Mouse (Mus musculus) layer of hippocampus, postnatal 25 days (tissue): ENCODE data around the gene Notch2. TPM values are rescaled to one million over a fixed set of nuclear protein-coding genes. Genes with fewer than 3 reads are reported as not detected.

Experiments
- DNase-seq, 2 experiments: peaks; one replicate each; pipeline ENCODE4 v3.0.0; 2022; ENCODE audit warnings: mixed read lengths in 2 of 2, low spot score in 1 of 2; ENCODE audit errors: extremely low spot score in 1 of 2
- total RNA-seq, 2 experiments: library from RNA; stranded (reverse); gene quantifications; 2 replicates each; pipeline ENCODE4 v1.2.3; 2021

The Notch2 gene
- total RNA-seq, 2 experiments from 2014 or later = 20.2 to 24.7 TPM

GRCm38 (mm10) chr3:98025921-98026880 lies 12.9 kb downstream of the Notch2 start:
- DNase-seq = no peak

GRCm38 (mm10) chr3:98027371-98027774 lies 14.0 kb downstream of the Notch2 start:
- no peak for DNase-seq

DNA sequence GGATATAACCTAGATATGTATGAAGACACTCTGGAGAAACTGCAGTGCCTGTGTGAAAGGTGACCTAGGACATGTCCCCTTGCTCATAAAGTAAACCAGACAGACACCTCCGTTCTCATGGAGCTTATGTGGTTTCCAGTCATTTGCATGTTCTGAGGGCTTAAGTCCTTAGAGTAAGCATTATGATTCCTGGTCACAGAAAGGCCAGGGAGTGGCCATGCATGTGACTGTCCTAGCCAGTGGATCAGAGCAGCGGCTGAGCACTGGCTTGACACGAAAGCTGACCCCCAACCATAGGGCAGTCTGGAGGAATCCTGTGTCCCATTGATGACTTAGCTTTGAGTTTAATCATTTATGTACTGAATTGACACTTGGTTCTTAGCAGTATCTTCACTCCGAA lies 14.7 kb downstream of the Notch2 start:
- DNase-seq = no peak

GRCm38 (mm10) chr3:98028936-98029335 lies 15.6 kb downstream of the Notch2 start:
- DNase-seq = no peak

DNA sequence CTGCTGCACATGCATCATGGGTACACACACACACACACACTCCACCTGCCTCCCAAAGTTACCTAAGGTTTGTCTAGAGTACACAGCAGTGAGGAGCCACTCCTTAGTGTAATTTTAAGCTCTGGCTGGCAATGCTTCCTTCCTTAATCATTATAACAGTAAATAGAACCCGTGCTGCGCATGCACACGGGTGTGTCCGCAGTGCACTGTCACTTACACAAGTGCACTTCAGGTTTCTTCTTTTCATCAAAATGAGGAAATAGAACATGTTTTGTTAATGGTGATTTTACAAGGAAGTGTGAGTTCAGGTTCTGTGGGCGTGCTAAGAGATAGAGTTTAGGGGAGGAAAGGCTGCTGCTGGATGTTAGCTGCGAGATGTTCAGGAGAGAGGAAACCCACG lies 17.8 kb downstream of the Notch2 start:
- no peak for DNase-seq

DNA sequence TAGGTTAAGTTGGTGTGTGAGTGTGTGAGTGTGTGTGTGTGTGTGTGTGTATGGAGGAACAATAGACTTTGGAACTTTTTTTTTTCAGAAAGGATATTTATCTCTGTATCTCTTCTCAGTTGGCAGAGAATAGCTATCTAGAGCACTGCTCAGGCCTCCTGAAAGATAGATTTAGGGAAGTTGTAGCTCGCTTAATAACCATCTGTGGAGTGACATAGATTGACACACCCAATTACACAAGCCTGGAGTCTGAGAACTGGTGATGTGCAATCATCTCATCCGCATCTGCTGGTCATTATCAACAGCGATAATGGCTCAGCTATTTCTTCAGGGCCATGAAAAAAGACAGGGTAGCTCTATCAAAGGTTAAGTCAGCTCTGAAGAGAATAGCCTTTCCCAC lies 18.9 kb downstream of the Notch2 start:
- DNase-seq = no peak

DNA sequence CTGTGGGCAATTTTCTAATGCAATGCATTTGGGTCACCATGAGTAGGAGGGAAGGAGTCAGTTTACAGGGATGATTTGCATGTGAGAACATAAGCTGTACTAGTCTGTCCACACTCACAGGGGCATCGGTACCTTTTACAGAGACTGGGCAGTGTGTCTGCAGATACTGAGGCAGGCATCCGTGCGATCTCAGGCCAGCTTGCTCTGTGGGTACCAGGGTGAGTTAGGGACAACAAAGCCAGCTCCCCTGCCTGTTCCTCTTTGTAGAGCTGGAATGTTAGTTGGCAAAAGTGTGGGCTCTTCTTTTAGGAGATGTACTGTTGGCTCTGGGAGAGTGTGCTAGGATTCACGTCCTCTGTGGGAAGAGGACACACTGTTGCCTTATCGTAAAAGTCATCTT lies 19.6 kb downstream of the Notch2 start:
- no peak for DNase-seq

DNA sequence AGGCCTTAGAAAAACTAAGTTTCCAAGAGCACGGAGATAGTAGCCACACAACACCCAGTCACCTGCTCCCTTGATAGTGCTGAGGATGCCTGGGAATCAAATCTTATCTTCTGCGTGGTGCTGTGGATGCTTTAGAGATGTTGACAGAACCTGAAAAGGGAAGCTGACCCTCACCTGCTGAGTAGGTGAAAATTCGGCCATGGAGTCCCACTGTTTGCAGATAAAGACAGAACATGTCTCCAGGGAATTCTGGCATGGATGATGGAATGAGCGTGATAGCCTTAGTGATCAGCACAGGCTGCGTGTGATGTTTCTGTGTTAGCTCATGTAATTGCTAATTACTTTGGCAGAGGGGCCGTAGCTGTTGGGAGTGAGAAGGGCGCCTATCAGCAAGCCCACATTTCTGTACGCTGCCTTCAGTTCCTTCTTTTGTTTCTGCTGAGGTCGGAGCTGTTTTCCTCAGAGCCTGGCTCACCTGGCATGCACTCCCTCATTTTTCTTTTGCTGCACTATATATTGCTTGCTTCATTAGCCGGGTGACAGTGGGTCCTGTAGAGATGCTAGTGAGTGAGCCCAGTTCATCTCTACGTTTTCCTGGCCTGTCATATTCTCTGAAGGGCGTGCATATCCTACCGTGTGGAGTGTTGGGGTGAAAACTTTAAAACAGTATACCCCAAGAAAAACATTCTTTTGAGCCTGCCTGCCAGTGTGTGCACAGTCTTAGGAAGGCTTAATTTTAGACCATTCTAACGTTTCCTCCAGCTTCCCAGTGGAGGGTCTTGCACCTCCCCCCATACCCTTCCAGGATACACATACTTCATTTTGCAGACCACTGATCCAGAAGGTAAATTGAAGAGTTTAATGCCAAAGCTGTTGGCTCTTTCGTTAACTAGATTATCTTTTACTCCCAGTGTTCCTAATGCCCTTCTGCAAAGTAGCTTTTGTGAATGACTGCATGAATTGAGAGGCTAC lies 21.6 kb downstream of the Notch2 start:
- DNase-seq = no peak

- DNase-seq = no peak
Observed at GRCm38 (mm10) chr3:98036161-98036560, 22.8 kb downstream of the Notch2 start.

DNA sequence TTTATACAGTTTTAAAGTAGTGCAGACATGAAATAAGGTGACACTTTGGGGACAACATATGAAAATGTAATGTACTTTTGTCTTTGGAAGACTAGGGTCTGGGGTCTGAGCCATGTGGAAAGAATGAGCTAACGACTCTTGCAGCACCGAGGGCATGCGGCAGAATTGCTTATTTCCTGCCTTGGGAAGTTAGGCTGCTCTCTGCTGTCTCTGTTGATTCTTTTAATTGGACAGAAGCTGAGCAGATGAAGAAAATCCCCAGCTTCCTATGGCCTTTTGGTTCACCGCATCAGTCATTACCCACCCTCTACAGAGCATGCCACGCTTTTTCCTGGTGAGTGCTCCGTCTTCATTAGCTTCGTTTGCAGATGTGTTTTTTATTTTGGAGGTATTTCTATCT lies 23.8 kb downstream of the Notch2 start:
- no peak for DNase-seq

DNA sequence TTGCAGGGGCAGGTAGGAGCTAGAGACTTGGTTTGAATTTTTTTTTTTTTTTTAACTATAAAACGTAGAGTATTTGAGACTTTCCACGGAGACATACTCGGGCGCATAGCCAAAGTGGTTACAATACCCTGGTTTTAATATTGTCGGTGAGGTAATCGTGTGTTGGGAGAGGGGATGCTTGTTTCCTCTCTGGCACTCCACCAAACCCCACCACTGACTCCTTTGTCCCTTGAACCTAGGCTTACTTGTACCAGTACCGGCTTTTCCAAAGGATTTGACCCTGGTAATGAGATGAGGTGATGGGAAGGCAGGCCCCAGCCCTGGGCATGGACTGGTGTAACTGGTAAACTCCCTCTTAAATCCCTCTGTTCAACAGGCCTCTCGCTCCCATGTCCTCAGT lies 25.3 kb downstream of the Notch2 start:
- no peak for DNase-seq

- no peak for DNase-seq
Observed at GRCm38 (mm10) chr3:98039223-98039622, 25.9 kb downstream of the Notch2 start.

DNA sequence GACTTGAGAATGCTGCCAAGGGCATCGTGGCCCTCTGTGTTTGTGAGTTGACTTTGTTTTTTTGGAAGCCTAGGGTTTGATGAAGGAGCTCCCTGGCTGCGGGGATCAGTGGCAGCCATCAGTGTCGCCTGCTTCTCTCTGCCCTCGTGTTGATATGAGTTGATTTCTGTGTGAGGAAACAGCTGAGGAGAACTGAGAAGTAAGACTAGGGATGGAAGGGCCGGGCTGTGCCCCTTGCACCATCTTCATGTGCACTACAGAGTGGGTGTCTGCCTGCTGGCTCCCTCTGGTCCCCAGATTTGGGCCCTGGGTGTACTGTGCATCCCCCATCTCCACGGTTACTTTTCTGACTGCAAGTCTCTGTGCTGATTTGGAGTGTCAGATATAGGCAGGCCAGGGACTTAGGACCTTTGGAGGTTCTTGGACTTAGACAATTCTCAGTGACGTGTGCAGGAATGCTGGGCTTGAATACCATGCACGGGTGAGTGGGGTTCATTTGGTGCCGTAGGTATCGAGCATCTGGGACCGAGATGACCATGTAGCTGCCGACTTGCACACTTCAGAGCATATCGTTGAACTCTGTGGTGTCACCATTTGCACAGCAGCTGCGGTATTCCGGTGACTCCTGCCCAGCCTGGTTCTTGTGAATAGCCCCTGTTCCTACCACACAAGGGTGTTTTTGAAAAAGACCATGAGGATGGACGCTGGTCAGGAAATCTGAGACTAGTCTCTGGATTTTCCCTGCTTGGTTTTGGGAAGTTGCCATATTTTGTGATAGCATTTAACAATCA lies 26.5 kb downstream of the Notch2 start:
- DNase-seq = no peak

DNA sequence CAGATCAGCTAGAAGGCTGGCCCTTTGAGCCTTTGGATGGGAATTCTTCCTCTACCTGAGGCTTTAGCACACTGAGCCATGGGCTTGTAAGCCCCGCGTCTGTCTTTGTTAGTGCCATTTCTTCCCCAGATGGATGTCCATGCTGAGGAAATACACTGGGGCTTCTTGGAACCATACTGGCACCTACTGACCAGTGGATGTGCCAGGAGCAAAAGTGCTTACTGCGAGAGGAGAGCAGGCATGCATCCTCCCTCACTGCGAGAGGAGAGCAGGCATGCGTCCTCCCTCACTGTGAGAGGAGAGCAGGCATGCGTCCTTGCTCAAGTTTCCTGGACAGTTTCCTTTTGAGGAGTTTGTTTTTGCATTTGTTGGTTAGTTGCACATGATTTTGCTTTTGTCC lies 27.5 kb downstream of the Notch2 start:
- DNase-seq = no peak

- DNase-seq = no peak
Observed at GRCm38 (mm10) chr3:98042301-98042700, 29.0 kb downstream of the Notch2 start.

GRCm38 (mm10) chr3:98042955-98043456 lies 29.7 kb downstream of the Notch2 start:
- DNase-seq = no peak

DNA sequence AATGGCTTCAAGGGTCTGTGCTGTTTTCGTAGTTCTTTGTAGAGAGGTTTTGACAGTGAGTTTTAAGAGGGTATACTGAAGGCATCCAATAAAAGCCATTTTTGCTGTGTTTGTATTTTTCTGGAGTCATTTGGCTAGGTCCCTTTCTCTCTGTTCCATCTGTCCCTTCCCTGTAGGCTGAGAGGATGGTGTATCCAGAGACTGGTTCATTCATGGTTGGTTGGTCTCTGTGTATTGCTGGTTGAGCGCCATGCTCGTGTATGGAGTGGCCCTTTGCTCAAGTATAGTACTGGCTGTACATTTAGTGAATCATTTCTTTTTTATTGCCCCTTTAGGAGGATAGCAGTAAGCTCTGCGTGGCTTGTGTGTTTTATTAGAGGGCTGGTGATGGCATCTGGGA lies 30.3 kb downstream of the Notch2 start:
- no peak for DNase-seq

GRCm38 (mm10) chr3:98044768-98045368 lies 31.5 kb downstream of the Notch2 start:
- DNase-seq = no peak

DNA sequence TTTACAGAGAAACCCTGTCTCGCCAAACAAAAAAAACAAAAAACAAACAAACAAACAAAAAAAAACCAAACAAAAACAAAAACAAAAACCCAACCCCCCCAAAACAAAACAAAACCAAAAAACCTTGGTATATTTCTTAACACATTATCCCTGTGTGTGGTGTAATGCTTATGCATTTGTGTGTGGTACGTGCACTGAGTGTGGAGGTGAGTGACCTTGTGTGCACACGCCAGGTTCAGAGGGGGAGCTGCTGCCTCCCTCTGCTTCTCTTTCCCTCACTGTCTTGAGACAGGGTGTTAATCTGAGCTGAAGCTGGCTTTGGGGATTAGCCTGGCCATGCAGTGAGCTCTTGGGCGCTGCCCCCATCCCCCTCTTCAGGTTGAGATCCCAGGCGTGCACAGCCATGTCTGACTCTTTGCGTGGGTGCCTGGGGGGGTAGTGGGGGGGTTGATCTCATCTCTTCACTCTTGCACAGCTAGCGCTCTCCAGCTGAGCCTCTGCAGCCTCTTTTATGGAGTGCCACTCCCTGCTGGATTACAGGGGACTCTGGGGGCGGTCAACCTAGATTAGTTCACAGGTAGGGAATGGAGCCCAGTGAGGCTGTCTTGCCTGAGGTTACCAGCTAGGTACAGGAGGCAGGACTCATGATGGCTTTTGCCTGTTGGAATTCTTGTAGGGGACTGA lies 32.3 kb downstream of the Notch2 start:
- DNase-seq = no peak
